Mouse (Mus musculus) megakaryocyte, embryonic 14.5 days (primary cell): ENCODE measurements around the gene Gm37240.

Source experiments
- FLI1 ChIP-seq: IDR thresholded peaks from 2 replicates; pipeline ENCODE4 v1.6.1; 2012; ENCODE audit warnings: low read length, inconsistent platforms, mixed read lengths
- GATA1 ChIP-seq: IDR thresholded peaks from 3 replicates; pipeline ENCODE4 v1.6.1; 2012; ENCODE audit warnings: mixed read lengths, low read length, inconsistent platforms, borderline replicate concordance

DNA sequence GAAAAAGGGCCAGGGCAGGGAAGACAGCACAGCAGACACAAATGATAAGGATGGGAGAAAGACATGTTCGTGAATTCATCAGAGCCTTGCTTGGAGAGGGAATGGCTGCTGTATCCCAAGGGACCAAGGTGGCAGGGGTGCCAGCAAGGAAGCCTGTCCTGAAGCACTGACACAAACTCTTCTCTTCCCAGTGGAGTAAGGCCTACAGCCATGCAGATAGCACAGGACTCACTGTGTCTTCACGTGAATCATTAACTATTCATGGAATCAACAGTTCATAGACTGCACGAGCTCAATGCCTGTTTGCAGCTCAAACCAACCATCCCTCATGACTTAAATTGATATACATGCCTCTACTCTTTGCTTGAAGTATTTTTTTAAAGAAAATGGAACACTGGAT is 209.4 kb downstream of the Gm37240 start:
- TF ChIP-seq GATA1 (no peak), FLI1 (no peak)
